Mouse (Mus musculus): ENCODE results near the gene Tent4a. TPM values are rescaled to one million over a fixed set of nuclear protein-coding genes. Genes with fewer than 3 reads are reported as not detected.

Tent4a gene
- polyA plus RNA-seq, 1 experiment: 25.7 TPM

DNA sequence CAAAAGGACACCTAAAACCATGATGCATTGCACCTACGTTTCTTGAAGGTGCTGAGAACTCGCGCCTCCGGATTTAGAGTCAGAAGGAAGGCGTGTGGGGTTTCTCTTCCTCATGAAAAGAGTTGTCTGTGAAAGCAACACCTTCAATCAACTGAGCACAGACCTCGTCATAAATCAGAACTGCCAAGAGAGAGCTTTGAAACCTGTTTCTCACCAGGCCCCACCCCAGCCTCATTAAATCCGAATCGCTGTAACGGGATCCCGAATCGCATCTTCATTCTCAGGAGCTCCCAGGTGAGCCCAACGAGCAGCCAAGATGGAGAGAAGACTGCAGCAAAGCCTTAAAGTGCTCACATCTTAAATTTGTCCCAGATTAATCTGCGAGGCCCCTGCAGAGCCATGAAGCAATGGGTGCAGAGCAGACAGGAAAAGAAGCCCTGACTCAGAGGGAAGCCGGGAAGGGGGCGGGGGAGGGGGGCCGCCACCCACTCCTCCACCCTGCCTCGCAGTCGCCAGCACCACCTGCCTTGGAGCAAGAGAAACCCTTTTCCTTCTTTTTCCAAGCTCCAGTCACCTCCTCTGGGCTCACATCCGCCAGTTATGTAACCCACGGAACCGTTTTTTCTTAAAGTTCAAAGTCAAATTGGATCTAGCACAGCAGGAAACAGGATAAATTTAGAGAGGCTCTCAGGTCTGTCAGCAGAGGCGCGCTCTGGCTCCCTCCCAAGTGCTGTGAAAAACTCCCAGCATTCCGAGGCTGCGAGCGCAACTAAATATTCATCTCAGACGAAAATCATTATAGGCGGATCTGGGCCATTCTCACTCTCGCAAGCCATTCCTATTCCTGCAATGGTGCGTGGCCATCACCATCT lies 52.5 kb downstream of the Tent4a start:
- DNase-seq (ENCODE audit: extremely low spot score in 1 of 2, low spot score in 1 of 2): peak; percentile 90 to 96

GRCm38 (mm10) chr13:69481026-69481425 lies 53.4 kb downstream of the Tent4a start:
- DNase-seq (ENCODE audit: extremely low spot score in 1 of 2, low spot score in 1 of 2): peak; percentile 43 to 48

DNA sequence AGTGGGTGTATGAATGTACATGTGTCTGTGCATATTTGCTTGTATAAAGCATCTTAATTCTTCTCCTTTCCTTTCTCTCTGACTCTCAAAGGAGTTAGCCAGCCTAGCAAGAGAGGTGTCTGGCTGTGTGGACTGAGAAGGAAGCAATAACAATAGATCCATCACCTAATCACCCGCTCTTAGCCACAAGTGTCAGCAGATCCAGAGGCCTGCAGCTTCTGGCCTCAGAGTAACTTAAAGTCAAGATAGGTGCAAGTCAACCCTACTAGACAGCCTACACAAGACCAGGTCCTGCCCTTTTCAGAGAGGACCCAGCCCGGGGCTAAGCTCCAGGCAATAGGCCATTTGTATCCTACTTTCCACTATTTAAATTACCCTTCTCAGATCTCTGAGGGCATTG lies 54.5 kb downstream of the Tent4a start:
- DNase-seq (ENCODE audit: extremely low spot score in 1 of 2, low spot score in 1 of 2): no peak

DNA sequence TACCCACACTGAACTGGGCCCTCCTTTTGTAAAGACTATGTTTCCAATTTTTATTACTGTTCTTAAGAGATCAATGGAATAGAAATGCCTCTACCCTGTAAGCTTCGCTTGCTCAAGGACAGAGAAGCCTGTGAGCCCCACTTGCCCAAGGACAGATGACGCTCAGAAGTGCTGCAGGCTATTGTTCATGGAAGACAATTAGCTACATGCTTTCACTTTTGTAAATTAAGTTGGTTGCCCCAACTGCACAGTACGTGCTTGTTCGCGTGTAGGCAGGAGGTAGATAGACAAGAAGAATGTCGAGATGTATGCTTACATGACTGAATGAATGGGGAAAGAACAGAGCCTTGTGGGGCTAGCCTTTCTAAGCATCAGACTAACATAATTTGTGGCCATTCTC lies 55.7 kb downstream of the Tent4a start:
- DNase-seq (ENCODE audit: extremely low spot score in 1 of 2, low spot score in 1 of 2): no peak

- peak; percentile 47 to 89 for DNase-seq (ENCODE audit: extremely low spot score in 1 of 2, low spot score in 1 of 2)
These were observed 73.6 kb downstream of the Tent4a start for GRCm38 (mm10) chr13:69460635-69461465.

DNA sequence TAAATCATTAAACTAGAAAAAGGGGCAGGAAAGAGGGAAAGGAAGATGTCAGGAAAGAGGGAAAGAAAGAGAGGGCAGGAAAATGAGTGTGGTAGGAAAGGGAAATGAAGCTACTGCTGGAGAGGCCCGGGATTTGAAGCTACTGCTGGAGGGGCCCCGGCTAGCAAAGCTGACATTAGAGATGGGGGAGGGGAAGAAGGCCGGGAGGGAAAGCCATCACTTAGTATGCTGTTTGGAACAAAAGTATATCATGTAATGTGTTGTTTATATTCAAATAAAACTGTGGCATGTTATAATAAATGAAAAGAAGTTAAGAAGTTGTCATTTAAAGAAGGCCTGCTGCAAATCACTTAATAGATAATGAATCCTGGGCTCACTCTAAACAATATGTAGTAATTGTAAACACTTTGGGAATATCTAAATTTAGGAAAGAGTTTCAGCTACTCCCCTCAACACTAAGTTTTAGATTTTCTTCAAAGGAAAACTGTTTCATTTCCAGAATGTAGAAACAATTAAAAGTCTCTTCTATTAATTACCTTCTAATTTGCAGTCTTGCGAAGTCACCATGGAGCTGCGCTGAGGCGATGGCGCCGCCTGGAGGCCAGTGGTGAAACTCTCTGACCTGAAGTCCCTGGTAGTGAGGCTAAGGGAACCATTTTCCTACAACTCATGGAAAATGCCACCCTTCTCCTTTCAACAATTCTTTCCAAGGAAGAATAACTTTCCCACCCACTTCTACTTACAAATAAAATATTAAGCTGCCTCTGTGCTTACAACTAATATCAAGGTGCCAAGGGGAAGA lies 74.6 kb downstream of the Tent4a start:
- peak in 1 of 2 experiments; percentile 90 for DNase-seq (ENCODE audit: extremely low spot score in 1 of 2, low spot score in 1 of 2)

- DNase-seq (ENCODE audit: extremely low spot score in 1 of 2, low spot score in 1 of 2): no peak
These were observed 75.5 kb downstream of the Tent4a start for GRCm38 (mm10) chr13:69458891-69459290.

DNA sequence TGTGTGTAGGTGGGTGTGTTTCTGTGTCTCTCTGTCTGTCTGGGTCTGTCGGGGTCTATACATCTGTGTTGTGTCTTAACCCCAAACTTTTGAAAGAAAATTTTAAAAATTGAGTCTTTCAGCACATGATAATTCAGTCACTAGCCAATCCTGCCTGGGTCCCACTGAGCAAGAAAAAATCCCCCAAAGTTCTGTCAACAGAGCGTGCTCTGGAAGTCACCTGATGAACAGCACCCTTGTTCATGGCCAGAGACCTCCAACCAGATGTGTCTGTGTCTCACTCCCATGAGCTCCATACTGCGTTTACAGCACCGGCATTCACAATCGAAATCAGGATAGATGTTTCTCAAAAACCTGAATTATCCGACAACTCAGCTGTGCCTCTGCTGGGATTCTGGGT lies 76.0 kb downstream of the Tent4a start:
- DNase-seq (ENCODE audit: extremely low spot score in 1 of 2, low spot score in 1 of 2): no peak

DNA sequence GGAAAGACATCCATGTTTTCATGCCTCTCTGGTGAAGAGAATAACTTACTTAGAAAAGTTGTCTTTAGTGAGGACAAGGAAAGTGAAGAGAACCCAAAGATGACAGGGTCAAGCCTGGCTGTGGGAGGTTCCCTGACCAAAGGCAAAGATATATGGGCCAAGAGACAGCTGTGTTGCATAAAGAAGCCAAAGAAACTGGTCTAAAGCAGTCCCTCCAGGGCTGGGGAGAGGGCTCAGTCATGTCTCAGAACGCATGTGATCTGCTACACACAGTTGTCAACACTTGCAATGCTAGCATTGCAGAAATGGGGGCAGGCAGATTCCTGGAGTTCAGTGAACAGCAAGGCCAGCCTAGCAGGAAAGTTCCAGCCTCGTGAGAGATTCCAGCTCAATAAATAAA lies 77.3 kb downstream of the Tent4a start:
- no peak for DNase-seq (ENCODE audit: extremely low spot score in 1 of 2, low spot score in 1 of 2)

- no peak for DNase-seq (ENCODE audit: extremely low spot score in 1 of 2, low spot score in 1 of 2)
These were observed 77.8 kb downstream of the Tent4a start for GRCm38 (mm10) chr13:69456641-69457040.

GRCm38 (mm10) chr13:69455476-69456175 lies 78.8 kb downstream of the Tent4a start:
- no peak for DNase-seq (ENCODE audit: extremely low spot score in 1 of 2, low spot score in 1 of 2)

Other genes starting within 250 kb of the Tent4a start
- gene Nsun2, start 871 bp downstream of the Tent4a start, polyA plus RNA-seq (2012; rRNA removed): 54.1 and 64.6 TPM in 2 replicates
- gene Srd5a1, start 76.8 kb upstream of the Tent4a start, polyA plus RNA-seq (2012; rRNA removed): 10.4 and 11.9 TPM in 2 replicates
- 155 and 193 TPM in 2 replicates for gene Ube2ql1, start 205.3 kb upstream of the Tent4a start, polyA plus RNA-seq (2012; rRNA removed)